Mouse (Mus musculus): ENCODE results near the gene Cfap69. TPM values are rescaled to one million over a fixed set of nuclear protein-coding genes. Genes with fewer than 3 reads are reported as not detected.

The Cfap69 gene
- polyA plus RNA-seq (2015; fragmentation: Nextera tagmentation; extraction: Ambion mirVana) = 3.1 and 3.4 TPM in 2 replicates

- H3K9me3 ChIP-seq = no peaks in the 10 kb centered on the region
- 0 out of 2 replicates have a peak, but pooled peaks cover 3% of the 10 kb centered on the region for H3K4me1 ChIP-seq
- no peaks in the 10 kb centered on the region for H3K36me3 ChIP-seq
- H3K4me2 ChIP-seq = peak within 1 kb of the TSS; percentile 99
- ATAC-seq (ENCODE audit: insufficient read depth, low FRiP score, low read depth) = peak; percentile 88
- peak within 1 kb of the TSS; percentile 37; the same call in 1 of the 2 replicates for H3K9ac ChIP-seq
- H3K27ac ChIP-seq = no peak within 1 kb of the TSS
- peak within 1 kb of the TSS; percentile 59 for H3K4me3 ChIP-seq (replicated peaks)
- no peaks in the 10 kb centered on the region for H3K27me3 ChIP-seq (replicated peaks)
- WGBS = under 1% methylated on average over 47 of the region's 48 CpGs
These were observed at the start of gene Cfap69 for GRCm38 (mm10) chr5:5663655-5664370. Gene Cfap69, minus strand, starts transcription at chr5:5664239.

- H3K4me3 ChIP-seq (replicated peaks) = no peak overlapping the region
- H3K4me2 ChIP-seq = no peak overlapping the region
- ATAC-seq (ENCODE audit: insufficient read depth, low FRiP score, low read depth) = no peak
- H3K27me3 ChIP-seq (replicated peaks) = no peaks in the 10 kb centered on the region
- H3K9me3 ChIP-seq = no peaks in the 10 kb centered on the region
- 77% methylated on average over 4 of the region's 4 CpGs for WGBS
- no peaks in the 10 kb centered on the region for H3K4me1 ChIP-seq
- no peaks in the 10 kb centered on the region for H3K36me3 ChIP-seq
- H3K9ac ChIP-seq = no peak overlapping the region
- no peak overlapping the region for H3K27ac ChIP-seq
These were observed 47.0 kb upstream of the Cfap69 start for GRCm38 (mm10) chr5:5711032-5711431.

GRCm38 (mm10) chr5:5707341-5708278, 43.6 kb upstream of the Cfap69 start:
- Histone ChIP-seq H3K4me2 (peak overlapping the region; percentile 29; the same call in 1 of the 2 replicates), H3K4me1 (no peaks in the 10 kb centered on the region), H3K36me3 (no peaks in the 10 kb centered on the region), H3K9me3 (no peaks in the 10 kb centered on the region), H3K27me3 (replicated peaks) (no peaks in the 10 kb centered on the region), H3K9ac (no peak overlapping the region), H3K27ac (peak overlapping the region; percentile 36; the same call in 1 of the 2 replicates), H3K4me3 (replicated peaks) (peak overlapping the region; percentile 13; the same call in 1 of the 2 replicates)
- WGBS = 42% methylated on average over 13 of the region's 13 CpGs
- no peak for ATAC-seq (ENCODE audit: insufficient read depth, low FRiP score, low read depth)

- H3K36me3 ChIP-seq = no peaks in the 10 kb centered on the region
- no peak overlapping the region for H3K4me2 ChIP-seq
- no peak overlapping the region for H3K9ac ChIP-seq
- H3K27ac ChIP-seq = no peak overlapping the region
- ATAC-seq (ENCODE audit: insufficient read depth, low FRiP score, low read depth) = no peak
- H3K9me3 ChIP-seq = no peaks in the 10 kb centered on the region
- H3K4me1 ChIP-seq = no peaks in the 10 kb centered on the region
- H3K27me3 ChIP-seq (replicated peaks) = no peaks in the 10 kb centered on the region
- WGBS = 45% methylated on average over 2 of the region's 2 CpGs
- H3K4me3 ChIP-seq (replicated peaks) = no peak overlapping the region
These were observed 41.0 kb upstream of the Cfap69 start for GRCm38 (mm10) chr5:5705019-5705418.

- no peak overlapping the region for H3K27ac ChIP-seq
- ATAC-seq (ENCODE audit: insufficient read depth, low FRiP score, low read depth) = no peak
- H3K4me2 ChIP-seq = no peak overlapping the region
- no peaks in the 10 kb centered on the region for H3K27me3 ChIP-seq (replicated peaks)
- 79% methylated on average over 2 of the region's 2 CpGs for WGBS
- H3K9me3 ChIP-seq = no peaks in the 10 kb centered on the region
- H3K9ac ChIP-seq = no peak overlapping the region
- H3K36me3 ChIP-seq = no peaks in the 10 kb centered on the region
- no peak overlapping the region for H3K4me3 ChIP-seq (replicated peaks)
- no peaks in the 10 kb centered on the region for H3K4me1 ChIP-seq
These were observed 36.3 kb upstream of the Cfap69 start for GRCm38 (mm10) chr5:5700386-5700785.

GRCm38 (mm10) chr5:5698830-5699229, 34.8 kb upstream of the Cfap69 start:
- Histone ChIP-seq H3K4me3 (replicated peaks) (no peak overlapping the region), H3K27ac (no peak overlapping the region), H3K9ac (no peak overlapping the region), H3K4me1 (no peaks in the 10 kb centered on the region), H3K36me3 (no peaks in the 10 kb centered on the region), H3K4me2 (no peak overlapping the region), H3K27me3 (replicated peaks) (no peaks in the 10 kb centered on the region), H3K9me3 (no peaks in the 10 kb centered on the region)
- WGBS = 48% methylated on average over 3 of the region's 3 CpGs
- no peak for ATAC-seq (ENCODE audit: insufficient read depth, low FRiP score, low read depth)

- no peak for ATAC-seq (ENCODE audit: insufficient read depth, low FRiP score, low read depth)
- Histone ChIP-seq H3K4me2 (no peak overlapping the region), H3K36me3 (no peaks in the 10 kb centered on the region), H3K4me1 (no peaks in the 10 kb centered on the region), H3K9ac (no peak overlapping the region), H3K27me3 (replicated peaks) (no peaks in the 10 kb centered on the region), H3K27ac (no peak overlapping the region), H3K9me3 (no peaks in the 10 kb centered on the region), H3K4me3 (replicated peaks) (no peak overlapping the region)
- 79% methylated on average over 5 of the region's 5 CpGs for WGBS
These were observed 31.4 kb upstream of the Cfap69 start for GRCm38 (mm10) chr5:5695401-5695942.

- under 1% methylated on average over 63 of the region's 66 CpGs for WGBS
- peak within 1 kb of the TSS; percentile 73 for H3K4me2 ChIP-seq
- H3K27ac ChIP-seq = peak within 1 kb of the TSS; percentile 61
These were observed 30.1 kb upstream of the Cfap69 start, which contains the start of gene Steap2 for GRCm38 (mm10) chr5:5693956-5694653. Gene Steap2, minus strand, starts transcription at chr5:5694578.

GRCm38 (mm10) chr5:5693541-5693955, 29.5 kb upstream of the Cfap69 start:
- Histone ChIP-seq H3K4me1 (no peaks in the 10 kb centered on the region), H3K36me3 (no peaks in the 10 kb centered on the region), H3K9me3 (no peaks in the 10 kb centered on the region), H3K27ac (peak overlapping the region; percentile 61), H3K9ac (peak overlapping the region; percentile 69), H3K4me3 (replicated peaks) (peak overlapping the region; percentile 77), H3K4me2 (peak overlapping the region; percentile 73), H3K27me3 (replicated peaks) (no peaks in the 10 kb centered on the region)
- under 1% methylated on average over 27 of the region's 29 CpGs for WGBS
- peak; percentile 36 for ATAC-seq (ENCODE audit: insufficient read depth, low FRiP score, low read depth)

More at GRCm38 (mm10) chr5:5693956-5694653, 30.1 kb upstream of the Cfap69 start, which contains the start of gene Steap2:
- no peaks in the 10 kb centered on the region for H3K9me3 ChIP-seq
- H3K27me3 ChIP-seq (replicated peaks) = no peaks in the 10 kb centered on the region
- H3K9ac ChIP-seq = peak within 1 kb of the TSS; percentile 69
- ATAC-seq (ENCODE audit: insufficient read depth, low FRiP score, low read depth) = peak; percentile 89
- no peaks in the 10 kb centered on the region for H3K36me3 ChIP-seq
- H3K4me3 ChIP-seq (replicated peaks) = peak within 1 kb of the TSS; percentile 77
- no peaks in the 10 kb centered on the region for H3K4me1 ChIP-seq

- ATAC-seq (ENCODE audit: insufficient read depth, low FRiP score, low read depth) = no peak
These were observed 28.2 kb upstream of the Cfap69 start for GRCm38 (mm10) chr5:5692167-5692738.

More at GRCm38 (mm10) chr5:5692167-5692738, 28.2 kb upstream of the Cfap69 start:
- Histone ChIP-seq H3K4me3 (replicated peaks) (no peak overlapping the region), H3K36me3 (no peaks in the 10 kb centered on the region), H3K9me3 (no peaks in the 10 kb centered on the region), H3K27me3 (replicated peaks) (no peaks in the 10 kb centered on the region), H3K27ac (no peak overlapping the region), H3K4me2 (no peak overlapping the region), H3K4me1 (no peaks in the 10 kb centered on the region), H3K9ac (no peak overlapping the region)
- 32% methylated on average over 4 of the region's 4 CpGs for WGBS

Data from stomach, embryonic 15.5 days (tissue).